Mouse (Mus musculus): Measurements from ENCODE around the gene Spg11. TPM values are rescaled to one million over a fixed set of nuclear protein-coding genes. Genes with fewer than 3 reads are reported as not detected.

Spg11 gene
- polyA plus RNA-seq, 1 experiment from 2014 or later = 12.1 TPM

GRCm38 (mm10) chr2:122018705-122019104 is 99.5 kb downstream of the Spg11 start:
- no peak overlapping the region for H3K9ac ChIP-seq (replicated peaks; ENCODE audit: low read length)
- H3K4me1 ChIP-seq (ENCODE audit: control insufficient read depth, insufficient read depth, low read length) = no peaks in the 10 kb centered on the region
- 83% methylated on average over 1 of the region's 1 CpGs for WGBS
- 0 out of 2 replicates have a peak, but pooled peaks cover 4% of the 10 kb centered on the region for H3K36me3 ChIP-seq (ENCODE audit: control insufficient read depth, insufficient read depth, low read length)
- H3K27me3 ChIP-seq (ENCODE audit: control insufficient read depth, insufficient read depth, low read length) = no peaks in the 10 kb centered on the region
- no peak for DNase-seq
- ATAC-seq (ENCODE audit: low FRiP score, low TSS enrichment) = no peak
- no peaks in the 10 kb centered on the region for H3K9me3 ChIP-seq (ENCODE audit: control insufficient read depth, low read length)
- H3K4me2 ChIP-seq (ENCODE audit: low read length) = no peak overlapping the region
- H3K27ac ChIP-seq (replicated peaks; ENCODE audit: low read depth, low read length) = no peak overlapping the region
- no peak overlapping the region for H3K4me3 ChIP-seq (replicated peaks; ENCODE audit: low read depth, low read length)

- no peak overlapping the region for H3K4me3 ChIP-seq (replicated peaks; ENCODE audit: low read depth, low read length)
- no peaks in the 10 kb centered on the region for H3K4me1 ChIP-seq (ENCODE audit: control insufficient read depth, insufficient read depth, low read length)
- H3K36me3 ChIP-seq (ENCODE audit: control insufficient read depth, insufficient read depth, low read length) = peaks cover 21% of the 10 kb centered on the region
- no peak overlapping the region for H3K4me2 ChIP-seq (ENCODE audit: low read length)
- no peaks in the 10 kb centered on the region for H3K9me3 ChIP-seq (ENCODE audit: control insufficient read depth, low read length)
- ATAC-seq (ENCODE audit: low FRiP score, low TSS enrichment) (no peak), DNase-seq (no peak)
- H3K9ac ChIP-seq (replicated peaks; ENCODE audit: low read length) = no peak overlapping the region
- 88% methylated on average over 7 of the region's 7 CpGs for WGBS
- H3K27ac ChIP-seq (replicated peaks; ENCODE audit: low read depth, low read length) = no peak overlapping the region
- no peaks in the 10 kb centered on the region for H3K27me3 ChIP-seq (ENCODE audit: control insufficient read depth, insufficient read depth, low read length)
Observed at GRCm38 (mm10) chr2:122011441-122011840, 106.7 kb downstream of the Spg11 start.

GRCm38 (mm10) chr2:122008832-122009231 is 109.4 kb downstream of the Spg11 start:
- ATAC-seq (ENCODE audit: low FRiP score, low TSS enrichment) = no peak
- Histone ChIP-seq H3K4me1 (ENCODE audit: control insufficient read depth, insufficient read depth, low read length) (no peaks in the 10 kb centered on the region), H3K9ac (replicated peaks; ENCODE audit: low read length) (no peak overlapping the region), H3K36me3 (ENCODE audit: control insufficient read depth, insufficient read depth, low read length) (peaks cover 24% of the 10 kb centered on the region), H3K4me3 (replicated peaks; ENCODE audit: low read depth, low read length) (no peak overlapping the region), H3K27me3 (ENCODE audit: control insufficient read depth, insufficient read depth, low read length) (no peaks in the 10 kb centered on the region), H3K27ac (replicated peaks; ENCODE audit: low read depth, low read length) (no peak overlapping the region), H3K9me3 (ENCODE audit: control insufficient read depth, low read length) (no peaks in the 10 kb centered on the region), H3K4me2 (ENCODE audit: low read length) (no peak overlapping the region)
- no peak for DNase-seq
- 97% methylated on average over 3 of the region's 3 CpGs for WGBS

Small RNA genes lying within 50 kb of the gene (microRNA-seq; reads per million reads assigned to microRNA genes)
- not detected for gene Gm47314

Other genes with a start within 250 kb of the Spg11 start
- gene Ctdspl2, start 162.4 kb downstream of the Spg11 start, polyA plus RNA-seq (2014; fragmentation: Nextera tagmentation; extraction: Ambion mirVana) = 34.1 and 41.1 TPM in 2 replicates
- gene Mageb3, start 162.3 kb downstream of the Spg11 start, polyA plus RNA-seq (2014; fragmentation: Nextera tagmentation; extraction: Ambion mirVana) = 0.63 and 0.89 TPM in 2 replicates
- 10.1 TPM in 2 replicates for gene Eif3j1, start 89.8 kb downstream of the Spg11 start, polyA plus RNA-seq (2014; fragmentation: Nextera tagmentation; extraction: Ambion mirVana)
- gene B2m, start 29.3 kb upstream of the Spg11 start, polyA plus RNA-seq (2014; fragmentation: Nextera tagmentation; extraction: Ambion mirVana) = 61.7 and 114 TPM in 2 replicates
- gene Trim69, start 42.3 kb upstream of the Spg11 start, polyA plus RNA-seq (2014; fragmentation: Nextera tagmentation; extraction: Ambion mirVana) = not detected in 2 replicates
- not detected in 2 replicates for gene Patl2, start 67.8 kb upstream of the Spg11 start, polyA plus RNA-seq (2014; fragmentation: Nextera tagmentation; extraction: Ambion mirVana)
- gene Terb2, start 67.9 kb upstream of the Spg11 start, polyA plus RNA-seq (2014; fragmentation: Nextera tagmentation; extraction: Ambion mirVana) = not detected in 2 replicates
- gene Sord, start 116.4 kb upstream of the Spg11 start, polyA plus RNA-seq (2014; fragmentation: Nextera tagmentation; extraction: Ambion mirVana) = 17.6 and 22.7 TPM in 2 replicates
- 0.04 TPM in 1 of 2 replicates, not detected in the other for gene Duox2, start 180.1 kb upstream of the Spg11 start, polyA plus RNA-seq (2014; fragmentation: Nextera tagmentation; extraction: Ambion mirVana)
- 0.23 TPM in 1 of 2 replicates, not detected in the other for gene Duoxa2, start 180.5 kb upstream of the Spg11 start, polyA plus RNA-seq (2014; fragmentation: Nextera tagmentation; extraction: Ambion mirVana)
- gene Duoxa1, start 195.3 kb upstream of the Spg11 start, polyA plus RNA-seq (2014; fragmentation: Nextera tagmentation; extraction: Ambion mirVana) = 0.25 TPM in 1 of 2 replicates, not detected in the other
- 0.18 and 0.22 TPM in 2 replicates for gene Duox1, start 197.3 kb upstream of the Spg11 start, polyA plus RNA-seq (2014; fragmentation: Nextera tagmentation; extraction: Ambion mirVana)